Mouse (Mus musculus) erythroblast, embryonic 14.5 days (primary cell): ENCODE results near the gene St3gal3.

Source experiments
- GATA1 ChIP-seq: IDR thresholded peaks from 2 replicates; pipeline ENCODE4 v1.6.1; 2012; ENCODE audit warnings: low read length, inconsistent platforms, mixed read lengths
- TAL1 ChIP-seq: IDR thresholded peaks from 3 replicates; pipeline ENCODE4 v1.6.1; 2012; ENCODE audit warnings: low read length, inconsistent platforms, mixed read lengths

- TF ChIP-seq TAL1 (no peak), GATA1 (no peak)
Observed at GRCm38 (mm10) chr4:118081608-118082331, 52.9 kb downstream of the St3gal3 start.
